Mouse (Mus musculus): ENCODE results near the gene Clasp1.
"Not testable (repeated sequence)": the region's sequence is repeated elsewhere in the genome, so short reads cannot be mapped to it uniquely, and the experiment has no call there.

Clasp1 gene

GRCm38 (mm10) chr1:118589721-118590120 lies 200.9 kb downstream of the Clasp1 start:
- Histone ChIP-seq H3K27me3 (ENCODE audit: control insufficient read depth, insufficient read depth, low read length, poor library complexity, severe bottlenecking) (no peaks in the 10 kb centered on the region), H3K36me3 (ENCODE audit: control insufficient read depth, insufficient read depth, low read length, poor library complexity, severe bottlenecking) (peaks cover 16% of the 10 kb centered on the region)
- no peak for DNase-seq (ENCODE audit: low read depth, low spot score)

GRCm38 (mm10) chr1:118592933-118593332 lies 204.1 kb downstream of the Clasp1 start:
- no peaks in the 10 kb centered on the region for H3K27me3 ChIP-seq (ENCODE audit: control insufficient read depth, insufficient read depth, low read length, poor library complexity, severe bottlenecking)
- peaks cover 20% of the 10 kb centered on the region for H3K36me3 ChIP-seq (ENCODE audit: control insufficient read depth, insufficient read depth, low read length, poor library complexity, severe bottlenecking)
- DNase-seq (ENCODE audit: low read depth, low spot score) = no peak

- Histone ChIP-seq H3K27me3 (ENCODE audit: control insufficient read depth, insufficient read depth, low read length, poor library complexity, severe bottlenecking) (no peaks in the 10 kb centered on the region), H3K36me3 (ENCODE audit: control insufficient read depth, insufficient read depth, low read length, poor library complexity, severe bottlenecking) (peaks cover 19% of the 10 kb centered on the region)
- no peak for DNase-seq (ENCODE audit: low read depth, low spot score)
Observed at GRCm38 (mm10) chr1:118595395-118595794, 206.5 kb downstream of the Clasp1 start.

GRCm38 (mm10) chr1:118597475-118598213 lies 208.8 kb downstream of the Clasp1 start:
- DNase-seq (ENCODE audit: low read depth, low spot score) = no peak
- H3K27me3 ChIP-seq (ENCODE audit: control insufficient read depth, insufficient read depth, low read length, poor library complexity, severe bottlenecking) = no peaks in the 10 kb centered on the region

GRCm38 (mm10) chr1:118598339-118598738 lies 209.5 kb downstream of the Clasp1 start:
- Histone ChIP-seq H3K36me3 (ENCODE audit: control insufficient read depth, insufficient read depth, low read length, poor library complexity, severe bottlenecking) (peaks cover 22% of the 10 kb centered on the region), H3K27me3 (ENCODE audit: control insufficient read depth, insufficient read depth, low read length, poor library complexity, severe bottlenecking) (no peaks in the 10 kb centered on the region)
- no peak for DNase-seq (ENCODE audit: low read depth, low spot score)

More at GRCm38 (mm10) chr1:118597475-118598213, 208.8 kb downstream of the Clasp1 start:
- peaks cover 20% of the 10 kb centered on the region for H3K36me3 ChIP-seq (ENCODE audit: control insufficient read depth, insufficient read depth, low read length, poor library complexity, severe bottlenecking)

GRCm38 (mm10) chr1:118613631-118614183 lies 224.8 kb downstream of the Clasp1 start:
- Histone ChIP-seq H3K27me3 (ENCODE audit: control insufficient read depth, insufficient read depth, low read length, poor library complexity, severe bottlenecking) (no peaks in the 10 kb centered on the region), H3K36me3 (ENCODE audit: control insufficient read depth, insufficient read depth, low read length, poor library complexity, severe bottlenecking) (peaks cover 1% of the 10 kb centered on the region; the same call in 1 of the 2 replicates)
- DNase-seq (ENCODE audit: low read depth, low spot score) = no peak

GRCm38 (mm10) chr1:118621055-118621454 lies 232.2 kb downstream of the Clasp1 start:
- DNase-seq (ENCODE audit: low read depth, low spot score); H3K27me3 ChIP-seq (ENCODE audit: control insufficient read depth, insufficient read depth, low read length, poor library complexity, severe bottlenecking); H3K36me3 ChIP-seq (ENCODE audit: control insufficient read depth, insufficient read depth, low read length, poor library complexity, severe bottlenecking): not testable (repeated sequence)

- no peaks in the 10 kb centered on the region for H3K36me3 ChIP-seq (ENCODE audit: control insufficient read depth, insufficient read depth, low read length, poor library complexity, severe bottlenecking)
- no peak for DNase-seq (ENCODE audit: low read depth, low spot score)
- no peaks in the 10 kb centered on the region; the same call in 1 of the 2 replicates for H3K27me3 ChIP-seq (ENCODE audit: control insufficient read depth, insufficient read depth, low read length, poor library complexity, severe bottlenecking)
Observed at GRCm38 (mm10) chr1:118622857-118623256, 234.0 kb downstream of the Clasp1 start.

GRCm38 (mm10) chr1:118625461-118625860 lies 236.6 kb downstream of the Clasp1 start:
- H3K27me3 ChIP-seq (ENCODE audit: control insufficient read depth, insufficient read depth, low read length, poor library complexity, severe bottlenecking) = no peaks in the 10 kb centered on the region; the same call in 1 of the 2 replicates
- no peak for DNase-seq (ENCODE audit: low read depth, low spot score)
- H3K36me3 ChIP-seq (ENCODE audit: control insufficient read depth, insufficient read depth, low read length, poor library complexity, severe bottlenecking) = no peaks in the 10 kb centered on the region

- no peaks in the 10 kb centered on the region for H3K36me3 ChIP-seq (ENCODE audit: control insufficient read depth, insufficient read depth, low read length, poor library complexity, severe bottlenecking)
- H3K27me3 ChIP-seq (ENCODE audit: control insufficient read depth, insufficient read depth, low read length, poor library complexity, severe bottlenecking) = no peaks in the 10 kb centered on the region; the same call in 1 of the 2 replicates
- no peak for DNase-seq (ENCODE audit: low read depth, low spot score)
Observed at GRCm38 (mm10) chr1:118625921-118626320, 237.1 kb downstream of the Clasp1 start.

- no peaks in the 10 kb centered on the region; the same call in 1 of the 2 replicates for H3K27me3 ChIP-seq (ENCODE audit: control insufficient read depth, insufficient read depth, low read length, poor library complexity, severe bottlenecking)
- no peaks in the 10 kb centered on the region for H3K36me3 ChIP-seq (ENCODE audit: control insufficient read depth, insufficient read depth, low read length, poor library complexity, severe bottlenecking)
- no peak for DNase-seq (ENCODE audit: low read depth, low spot score)
Observed at GRCm38 (mm10) chr1:118626452-118626851, 237.6 kb downstream of the Clasp1 start.

- H3K36me3 ChIP-seq (ENCODE audit: control insufficient read depth, insufficient read depth, low read length, poor library complexity, severe bottlenecking) = no peaks in the 10 kb centered on the region
- peak; percentile 60 for DNase-seq (ENCODE audit: low read depth, low spot score)
- H3K27me3 ChIP-seq (ENCODE audit: control insufficient read depth, insufficient read depth, low read length, poor library complexity, severe bottlenecking) = no peaks in the 10 kb centered on the region; the same call in 1 of the 2 replicates
Observed at GRCm38 (mm10) chr1:118627781-118628464, 239.1 kb downstream of the Clasp1 start, which contains the start of gene Tfcp2l1. Gene Tfcp2l1 (plus strand): TSS chr1:118627945.

- Histone ChIP-seq H3K27me3 (ENCODE audit: control insufficient read depth, insufficient read depth, low read length, poor library complexity, severe bottlenecking) (no peaks in the 10 kb centered on the region), H3K36me3 (ENCODE audit: control insufficient read depth, insufficient read depth, low read length, poor library complexity, severe bottlenecking) (no peaks in the 10 kb centered on the region)
- peak; percentile 33 for DNase-seq (ENCODE audit: low read depth, low spot score)
Observed at GRCm38 (mm10) chr1:118633415-118633980, 244.6 kb downstream of the Clasp1 start.

- Histone ChIP-seq H3K36me3 (ENCODE audit: control insufficient read depth, insufficient read depth, low read length, poor library complexity, severe bottlenecking) (no peaks in the 10 kb centered on the region), H3K27me3 (ENCODE audit: control insufficient read depth, insufficient read depth, low read length, poor library complexity, severe bottlenecking) (no peaks in the 10 kb centered on the region)
- DNase-seq (ENCODE audit: low read depth, low spot score) = no peak
Observed at GRCm38 (mm10) chr1:118642296-118642999, 253.6 kb downstream of the Clasp1 start.

Data from splenic B cell, adult 2 months (primary cell).